Mouse (Mus musculus): ENCODE data around the gene Gm5771.
"Not testable (repeated sequence)": the region's sequence is repeated elsewhere in the genome, so short reads cannot be mapped to it uniquely, and the experiment has no call there.

Gm5771 gene

DNA sequence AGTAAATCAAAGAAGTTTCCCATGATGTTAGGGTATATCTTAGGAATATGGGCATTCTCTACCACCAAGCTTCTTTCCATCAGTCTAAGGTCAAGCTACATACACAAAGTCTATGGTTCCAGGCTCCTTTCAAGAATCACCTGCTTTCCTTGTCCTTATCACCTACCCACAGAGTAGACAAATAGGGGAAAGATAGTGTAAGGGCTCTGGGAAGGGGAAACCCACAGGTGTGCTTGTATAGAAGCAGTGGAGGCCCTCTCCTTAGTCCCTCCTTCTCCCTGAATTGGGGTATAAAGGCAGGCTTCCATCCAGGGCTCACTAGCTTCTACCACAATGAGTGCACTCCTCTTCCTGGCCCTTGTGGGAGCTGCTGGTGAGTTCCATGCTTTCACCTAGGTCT lies at the start of gene Gm5771:
TSS of gene Gm5771 (plus strand) at position 301 of the 400 bp plus-strand sequence.
- DNase-seq: not testable (repeated sequence)

- DNase-seq: no peak
Measured at GRCm38 (mm10) chr6:41353932-41354331, 38.2 kb upstream of the Gm5771 start, which contains the start of gene Try10. Try10 (plus strand) TSS chr6:41354105.

GRCm38 (mm10) chr6:41373772-41374171 lies 18.4 kb upstream of the Gm5771 start:
- DNase-seq: not testable (repeated sequence)

- not testable (repeated sequence) for DNase-seq
Measured at GRCm38 (mm10) chr6:41377578-41377977, 14.6 kb upstream of the Gm5771 start, which contains the start of gene Prss3. Prss3 (minus strand) TSS chr6:41377678.

- DNase-seq: no peak
Measured at GRCm38 (mm10) chr6:41386781-41387180, 5.4 kb upstream of the Gm5771 start.

GRCm38 (mm10) chr6:41391640-41392039 lies 516 bp upstream of the Gm5771 start:
- DNase-seq: not testable (repeated sequence)

GRCm38 (mm10) chr6:41442261-41442660 lies 50.1 kb downstream of the Gm5771 start:
- DNase-seq: not testable (repeated sequence)

GRCm38 (mm10) chr6:41446045-41446444 lies 53.9 kb downstream of the Gm5771 start, which contains the start of gene Gm10334:
Gm10334 (minus strand) TSS chr6:41446145.
- DNase-seq: not testable (repeated sequence)
